Mouse (Mus musculus) E14TG2a.4 (cell line): ENCODE data around the gene Xrcc5.

Experiments
- CTCF ChIP-seq: conservative IDR thresholded peaks from 2 replicates; pipeline ENCODE4 v1.5.1; 2014; ENCODE audit warnings: low read length
- POU5F1 ChIP-seq: IDR thresholded peaks from 2 replicates; pipeline ENCODE4 v1.6.1; 2014; ENCODE audit warnings: low read length, borderline replicate concordance

DNA sequence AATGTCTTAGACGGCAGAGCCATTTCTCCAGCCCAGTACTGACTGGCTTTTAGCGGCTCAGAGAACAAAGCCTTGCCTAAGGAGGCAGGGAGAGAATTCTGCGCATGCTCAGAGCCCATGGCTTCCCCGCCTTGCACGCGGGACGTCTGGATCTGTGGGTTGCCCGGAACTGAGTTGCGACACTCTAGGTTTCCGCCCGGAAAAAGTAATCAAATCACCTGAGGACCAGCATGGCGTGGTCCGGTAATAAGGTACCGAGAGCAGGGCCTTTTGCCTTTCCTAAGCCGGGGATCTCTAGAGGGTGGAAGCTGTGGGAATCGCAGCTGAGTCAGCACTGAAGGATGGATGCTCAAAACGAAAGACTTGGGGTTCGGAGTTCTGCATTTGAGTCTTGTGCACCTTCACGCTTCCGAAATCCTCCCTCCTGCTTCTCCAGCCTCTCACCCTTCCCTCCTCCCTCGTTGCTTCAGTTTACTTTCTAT is at the start of gene Xrcc5:
- TF ChIP-seq CTCF (no peak), POU5F1 (no peak)
